Comparison of ENCODE assay signal across 7 mouse cellular contexts in the genomic region with DNA sequence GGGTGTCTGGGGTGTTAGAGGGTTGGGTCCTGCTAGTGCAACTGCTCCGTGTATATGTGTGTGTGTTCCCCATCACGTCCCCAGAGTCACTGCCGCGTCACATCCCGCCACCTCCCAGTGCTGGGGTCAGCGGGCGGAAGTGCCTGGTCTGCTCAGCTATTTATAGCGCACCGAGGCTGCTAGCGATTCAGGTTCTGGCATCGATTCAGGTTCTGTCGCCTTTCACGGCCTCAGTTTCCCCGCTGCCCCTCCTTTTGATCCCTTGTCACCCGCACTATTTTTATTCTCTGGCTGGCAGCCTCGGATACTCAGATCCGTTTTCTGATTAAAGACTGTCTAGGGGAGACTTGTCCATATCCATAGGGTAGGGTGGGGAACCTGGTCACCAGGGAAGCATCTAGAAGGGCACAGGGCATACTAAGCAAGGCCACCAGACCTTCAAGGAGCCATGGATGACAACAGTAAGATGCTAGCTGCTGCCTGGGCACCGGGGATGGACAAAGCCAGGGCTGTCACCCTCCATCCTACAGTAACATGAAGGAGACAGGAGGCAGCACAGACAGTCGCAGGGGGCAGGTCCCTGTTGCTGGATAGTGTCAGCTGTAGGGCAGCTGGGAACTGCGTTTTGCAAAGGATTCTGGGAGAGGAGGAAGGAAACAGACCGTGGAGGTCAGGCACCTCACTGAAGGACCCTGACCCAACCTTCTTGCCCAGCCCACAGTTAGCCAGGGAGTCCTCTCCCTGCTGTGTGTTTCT. TPM values are rescaled to one million over a fixed set of nuclear protein-coding genes. Genes with fewer than 3 reads are reported as not detected.
DNase-seq lines count a peak whose midpoint lies in the region; ATAC-seq and TF ChIP-seq lines count a peak whose summit lies in the region.

No protein-coding gene starts in this region.

- peak overlapping the region; percentile 68 for H3K4me2 ChIP-seq in heart, embryonic 13.5 days
- H3K4me2 ChIP-seq in limb, embryonic 11.5 days (ENCODE audit: low read depth, severe bottlenecking), result peak overlapping the region; percentile 15; the same call in 1 of the 2 replicates
- H3K4me2 ChIP-seq in myocyte (ENCODE audit: low read depth), result peak overlapping the region; percentile 85

- peaks cover 29% of the 10 kb centered on the region for H3K27me3 ChIP-seq in heart, embryonic 13.5 days (replicated peaks)
- peaks cover 21% of the 10 kb centered on the region for H3K27me3 ChIP-seq in limb, embryonic 11.5 days (ENCODE audit: control insufficient read depth, insufficient read depth, low read length)
- H3K27me3 ChIP-seq in myocyte (ENCODE audit: control insufficient read depth, insufficient read depth, insufficient read length), result peaks cover 2% of the 10 kb centered on the region

- WGBS in heart, embryonic 13.5 days, result under 1% methylated on average over 21 of the region's 21 CpGs
- WGBS in limb, embryonic 11.5 days, result 2% methylated on average over 21 of the region's 21 CpGs

- H3K9me3 ChIP-seq in heart, embryonic 13.5 days, result no peaks in the 10 kb centered on the region
- no peaks in the 10 kb centered on the region for H3K9me3 ChIP-seq in limb, embryonic 11.5 days (ENCODE audit: control insufficient read depth, low read length)

- DNase-seq in right cerebral cortex, adult 18-20 months, result peak; percentile 47
- no peak for DNase-seq in right cerebral cortex, postnatal 4 days
- DNase-seq in brain, embryonic 14.5 days (ENCODE audit: low read depth), result peak; percentile 46
- DNase-seq in limb, embryonic 11.5 days (ENCODE audit: low spot score), result peak; percentile 64
- no peak for DNase-seq in adipocyte (ENCODE audit: low spot score)

- peak overlapping the region; percentile 85 for H3K27ac ChIP-seq in heart, embryonic 13.5 days (replicated peaks)
- H3K27ac ChIP-seq in limb, embryonic 11.5 days (replicated peaks; ENCODE audit: low read depth, low read length), result no peak overlapping the region

- peak; percentile 29; the same call in 1 of the 2 replicates for ATAC-seq in heart, embryonic 13.5 days (ENCODE audit: extremely low read depth, insufficient number of reproducible peaks, low FRiP score, low TSS enrichment)
- no peak for ATAC-seq in limb, embryonic 11.5 days (ENCODE audit: insufficient number of reproducible peaks, low FRiP score, low TSS enrichment, low read depth)

- peak overlapping the region; percentile 73 for H3K9ac ChIP-seq in heart, embryonic 13.5 days
- H3K9ac ChIP-seq in limb, embryonic 11.5 days (ENCODE audit: low read length), result no peak overlapping the region

- no peak for TF ChIP-seq POLR2A in brain, embryonic 14.5 days (IDR thresholded peaks at IDR 0.05; ENCODE audit: borderline replicate concordance, extremely low read depth, insufficient read depth, insufficient read length, poor library complexity, severe bottlenecking)
- peak; percentile 68 for TF ChIP-seq POLR2A in myocyte (IDR thresholded peaks at IDR 0.05; ENCODE audit: insufficient read length, low read depth)

- no peak overlapping the region for H3ac ChIP-seq in myocyte (ENCODE audit: control insufficient read depth, insufficient read length)

- peaks cover 68% of the 10 kb centered on the region for H3K4me1 ChIP-seq in heart, embryonic 13.5 days
- H3K4me1 ChIP-seq in limb, embryonic 11.5 days (ENCODE audit: control insufficient read depth, insufficient read depth, low read length), result peaks cover 18% of the 10 kb centered on the region

- H3K4me3 ChIP-seq in heart, embryonic 13.5 days, result peak overlapping the region; percentile 33
- H3K4me3 ChIP-seq in limb, embryonic 11.5 days (ENCODE audit: low read depth, low read length), result no peak overlapping the region
- peak overlapping the region; percentile 44 for H3K4me3 ChIP-seq in myocyte

- H3K36me3 ChIP-seq in heart, embryonic 13.5 days, result no peaks in the 10 kb centered on the region
- H3K36me3 ChIP-seq in limb, embryonic 11.5 days (ENCODE audit: control insufficient read depth, insufficient read depth, low read length), result no peaks in the 10 kb centered on the region
- no peaks in the 10 kb centered on the region for H3K36me3 ChIP-seq in myocyte (ENCODE audit: control insufficient read depth, insufficient read depth)

- no peak for TF ChIP-seq CTCF in brain, embryonic 14.5 days (IDR thresholded peaks at IDR 0.05; ENCODE audit: borderline replicate concordance, extremely low read depth, insufficient read depth, insufficient read length)

- no peaks in the 10 kb centered on the region for H3K79me2 ChIP-seq in myocyte (ENCODE audit: control insufficient read depth, insufficient read depth)

TF ChIP-seq in myocyte, 11 proteins besides CTCF, POLR2A, EP300 and RAD21:
- TF ChIP-seq MYOG (IDR thresholded peaks at IDR 0.05; ENCODE audit: control insufficient read depth in 1 of 3, insufficient read depth in 1 of 3, insufficient read length in 2 of 3, low read depth in 2 of 3) (peak in 1 of 3 experiments; percentile 61), MYOD1 (IDR thresholded peaks at IDR 0.05; ENCODE audit: control insufficient read depth in 1 of 3, insufficient read length in 2 of 3, low read depth in 2 of 3) (peak in 2 of 3 experiments; percentile 1 to 63), E2F4 (IDR thresholded peaks at IDR 0.05; ENCODE audit: insufficient read depth) (no peak), POLR2AphosphoS2 (IDR thresholded peaks at IDR 0.05; ENCODE audit: insufficient read length, low read depth) (peak; percentile 68)
TF ChIP-seq in myocyte: peak in this region for 3.

RNA-seq across cellular contexts. Expression of gene Unc13a, which starts 3.2 kb away (rescaled TPM):
- polyA plus RNA-seq in brain, embryonic 14.5 days (2012; rRNA removed), result 84.9 and 86.4 TPM in 2 replicates
- polyA plus RNA-seq in heart, embryonic 13.5 days (2015; fragmentation: Nextera tagmentation; extraction: Ambion mirVana), result 0.39 and 0.40 TPM in 2 replicates
- polyA plus RNA-seq in limb, embryonic 11.5 days (2014; fragmentation: Nextera tagmentation; extraction: Ambion mirVana), result 0.50 and 0.59 TPM in 2 replicates
- polyA plus RNA-seq in myocyte (2012; fragmentation: generic; extraction: Trizol), result 4.6 TPM

RNA-seq across cellular contexts. Expression of gene Jak3, which starts 7.7 kb away (rescaled TPM):
- 3.7 and 5.1 TPM in 2 replicates for polyA plus RNA-seq in brain, embryonic 14.5 days (2012; rRNA removed)
- 7.6 and 7.7 TPM in 2 replicates for polyA plus RNA-seq in heart, embryonic 13.5 days (2015; fragmentation: Nextera tagmentation; extraction: Ambion mirVana)
- 1.4 and 2.5 TPM in 2 replicates for polyA plus RNA-seq in limb, embryonic 11.5 days (2014; fragmentation: Nextera tagmentation; extraction: Ambion mirVana)
- 1.5 TPM for polyA plus RNA-seq in myocyte (2012; fragmentation: generic; extraction: Trizol)

RNA-seq across cellular contexts. Expression of gene Insl3, which starts 20.6 kb away (rescaled TPM):
- polyA plus RNA-seq in brain, embryonic 14.5 days (2012; rRNA removed), result 0.60 and 1.1 TPM in 2 replicates
- polyA plus RNA-seq in heart, embryonic 13.5 days (2015; fragmentation: Nextera tagmentation; extraction: Ambion mirVana), result 1.5 and 2.1 TPM in 2 replicates
- not detected in 2 replicates for polyA plus RNA-seq in limb, embryonic 11.5 days (2014; fragmentation: Nextera tagmentation; extraction: Ambion mirVana)
- polyA plus RNA-seq in myocyte (2012; fragmentation: generic; extraction: Trizol), result 0.13 TPM

RNA-seq across cellular contexts. Expression of gene B3gnt3, which starts 33.2 kb away (rescaled TPM):
- polyA plus RNA-seq in brain, embryonic 14.5 days (2012; rRNA removed), result 0.45 and 0.46 TPM in 2 replicates
- 2.8 and 3.3 TPM in 2 replicates for polyA plus RNA-seq in heart, embryonic 13.5 days (2015; fragmentation: Nextera tagmentation; extraction: Ambion mirVana)
- polyA plus RNA-seq in limb, embryonic 11.5 days (2014; fragmentation: Nextera tagmentation; extraction: Ambion mirVana), result 0.35 and 0.61 TPM in 2 replicates
- 0.01 TPM for polyA plus RNA-seq in myocyte (2012; fragmentation: generic; extraction: Trizol)

RNA-seq across cellular contexts. Expression of gene Fcho1, which starts 57.1 kb away (rescaled TPM):
- polyA plus RNA-seq in brain, embryonic 14.5 days (2012; rRNA removed), result 146 and 203 TPM in 2 replicates
- polyA plus RNA-seq in heart, embryonic 13.5 days (2015; fragmentation: Nextera tagmentation; extraction: Ambion mirVana), result 1.7 and 2.3 TPM in 2 replicates
- 2.7 and 3.4 TPM in 2 replicates for polyA plus RNA-seq in limb, embryonic 11.5 days (2014; fragmentation: Nextera tagmentation; extraction: Ambion mirVana)
- polyA plus RNA-seq in myocyte (2012; fragmentation: generic; extraction: Trizol), result not detected

Comparison
In these comparisons a context has a peak if more than half of its experiments do, and no peak if none do; other contexts are left out.
1. DNase-seq: peak in right cerebral cortex, adult 18-20 months (single experiment), brain, embryonic 14.5 days (single experiment) and limb, embryonic 11.5 days (single experiment); none in right cerebral cortex, postnatal 4 days (single experiment) and adipocyte (single experiment).
2. H3K4me2 ChIP-seq: peak in every context shown above with its lines; median percentile 85 in myocyte; 68 in heart, embryonic 13.5 days; 15 in limb, embryonic 11.5 days.
3. RNA of gene Unc13a, which starts 3.2 kb away (polyA plus RNA-seq): 84.9 to 86.4 TPM in brain, embryonic 14.5 days; 4.6 TPM in myocyte (single experiment), 0.50 to 0.59 TPM in limb, embryonic 11.5 days and 0.39 to 0.40 TPM in heart, embryonic 13.5 days; every median in the first group is over 10 times any median in the second.